Mouse (Mus musculus): ENCODE results near the gene Nop16.

- TF ChIP-seq CTCF (IDR thresholded peaks at IDR 0.05; ENCODE audit: low read depth), result no peak
- no peak for TF ChIP-seq EP300 (IDR thresholded peaks at IDR 0.05; ENCODE audit: low read depth)
These were observed 13.6 kb upstream of the Nop16 start for GRCm38 (mm10) chr13:54603501-54603900.

Data from liver, postnatal 0 days (tissue).